Mouse (Mus musculus): Measurements from ENCODE around the gene Sowahd. TPM values are rescaled to one million over a fixed set of nuclear protein-coding genes. Genes with fewer than 3 reads are reported as not detected.

Sowahd gene
- polyA plus RNA-seq, 2 experiments, result 0.02 TPM; not detected in 1

- no peak overlapping the region for H3K27ac ChIP-seq
- H3K27me3 ChIP-seq (ENCODE audit: control insufficient read depth, insufficient read depth, low read length), result no peaks in the 10 kb centered on the region
- no peaks in the 10 kb centered on the region for H3K9me3 ChIP-seq (ENCODE audit: control insufficient read depth, low read length)
- TF ChIP-seq CTCF (IDR thresholded peaks at IDR 0.05; ENCODE audit: low read depth) (no peak), EP300 (IDR thresholded peaks at IDR 0.05; ENCODE audit: low read depth) (no peak)
- no peak overlapping the region for H3K9ac ChIP-seq (replicated peaks)
- no peak overlapping the region for H3K4me2 ChIP-seq (ENCODE audit: low read depth)
- DNase-seq (ENCODE audit: low read depth in 3 of 3, low spot score in 3 of 3) (no peak), ATAC-seq (ENCODE audit: insufficient read depth) (no peak)
- peaks cover 0 to 5% of the 10 kb centered on the region in 2 experiments; a peak in 1 of 4 replicates for H3K4me1 ChIP-seq (replicated peaks; ENCODE audit: control insufficient read depth in 2 of 2, insufficient read depth in 2 of 2, low read length in 1 of 2)
- WGBS (ENCODE audit: insufficient replicate concordance), result 40% methylated on average over 6 of the region's 6 CpGs
- no peak overlapping the region for H3K4me3 ChIP-seq (ENCODE audit: insufficient read depth in 1 of 2, low read depth in 2 of 2, low read length in 2 of 2)
- H3K36me3 ChIP-seq (replicated peaks; ENCODE audit: control insufficient read depth, insufficient read depth, low read depth), result peaks cover 17% of the 10 kb centered on the region
These were observed 32.5 kb downstream of the Sowahd start for GRCm38 (mm10) chrX:37081194-37081593.

- TF ChIP-seq CTCF (IDR thresholded peaks at IDR 0.05; ENCODE audit: low read depth) (no peak), EP300 (IDR thresholded peaks at IDR 0.05; ENCODE audit: low read depth) (no peak)
- Histone ChIP-seq H3K9me3 (ENCODE audit: control insufficient read depth, low read length) (no peaks in the 10 kb centered on the region), H3K4me2 (ENCODE audit: low read depth) (peak overlapping the region; percentile 75), H3K9ac (replicated peaks) (peak overlapping the region; percentile 83), H3K4me1 (replicated peaks; ENCODE audit: control insufficient read depth in 2 of 2, insufficient read depth in 2 of 2, low read length in 1 of 2) (peaks cover 0 to 7% of the 10 kb centered on the region in 2 experiments; a peak in 1 of 4 replicates), H3K36me3 (replicated peaks; ENCODE audit: control insufficient read depth, insufficient read depth, low read depth) (peaks cover 17% of the 10 kb centered on the region), H3K27ac (peak overlapping the region; percentile 81), H3K4me3 (ENCODE audit: insufficient read depth in 1 of 2, low read depth in 2 of 2, low read length in 2 of 2) (peak overlapping the region; percentile 71 to 99), H3K27me3 (ENCODE audit: control insufficient read depth, insufficient read depth, low read length) (no peaks in the 10 kb centered on the region)
- ATAC-seq (ENCODE audit: insufficient read depth) (peak; percentile 23; the same call in 1 of the 2 replicates), DNase-seq (ENCODE audit: low read depth in 3 of 3, low spot score in 3 of 3) (peak in 2 of 3 experiments; percentile 31 to 33)
- 10% methylated on average over 19 of the region's 19 CpGs for WGBS (ENCODE audit: insufficient replicate concordance)
These were observed 35.8 kb downstream of the Sowahd start for GRCm38 (mm10) chrX:37084318-37084926.

- H3K9ac ChIP-seq (replicated peaks), result peak within 1 kb of the TSS; percentile 83
- WGBS (ENCODE audit: insufficient replicate concordance), result 10% methylated on average over 38 of the region's 38 CpGs
- peak within 1 kb of the TSS; percentile 81 for H3K27ac ChIP-seq
- peaks cover 17% of the 10 kb centered on the region for H3K36me3 ChIP-seq (replicated peaks; ENCODE audit: control insufficient read depth, insufficient read depth, low read depth)
- H3K27me3 ChIP-seq (ENCODE audit: control insufficient read depth, insufficient read depth, low read length), result no peaks in the 10 kb centered on the region
- H3K9me3 ChIP-seq (ENCODE audit: control insufficient read depth, low read length), result no peaks in the 10 kb centered on the region
- DNase-seq (ENCODE audit: low read depth in 3 of 3, low spot score in 3 of 3), result peak; percentile 76 to 84 (median 78)
- peaks cover 0 to 7% of the 10 kb centered on the region in 2 experiments; a peak in 1 of 4 replicates for H3K4me1 ChIP-seq (replicated peaks; ENCODE audit: control insufficient read depth in 2 of 2, insufficient read depth in 2 of 2, low read length in 1 of 2)
- TF ChIP-seq CTCF (IDR thresholded peaks at IDR 0.05; ENCODE audit: low read depth) (peak; percentile 27; the same call in 1 of the 2 replicates), EP300 (IDR thresholded peaks at IDR 0.05; ENCODE audit: low read depth) (no peak)
- H3K4me3 ChIP-seq (ENCODE audit: insufficient read depth in 1 of 2, low read depth in 2 of 2, low read length in 2 of 2), result peak within 1 kb of the TSS; percentile 71 to 99
- peak; percentile 94 for ATAC-seq (ENCODE audit: insufficient read depth)
- H3K4me2 ChIP-seq (ENCODE audit: low read depth), result peak within 1 kb of the TSS; percentile 75
These were observed 36.4 kb downstream of the Sowahd start, which contains the start of gene Rpl39 for GRCm38 (mm10) chrX:37084927-37085660. Rpl39 (minus strand) TSS chrX:37085402.

DNA sequence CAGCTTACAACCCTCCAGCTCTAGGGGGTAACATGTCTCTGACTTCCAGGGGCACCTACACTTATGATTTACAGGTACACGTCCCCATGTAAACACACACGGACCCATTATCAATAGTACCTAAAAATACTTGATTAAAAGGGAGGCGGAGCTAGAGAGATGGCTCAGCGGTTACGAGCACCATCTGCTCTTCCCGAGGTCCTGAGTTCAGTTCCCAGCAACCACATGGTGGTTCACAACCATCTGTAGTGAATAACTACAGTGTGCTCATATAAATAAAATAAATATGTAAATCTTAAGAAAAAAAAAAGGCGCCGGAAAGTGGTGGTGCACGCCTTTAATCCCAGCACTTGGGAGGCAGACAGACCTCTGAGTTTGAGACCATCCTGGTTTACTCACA lies 37.0 kb downstream of the Sowahd start:
- Histone ChIP-seq H3K4me3 (ENCODE audit: insufficient read depth in 1 of 2, low read depth in 2 of 2, low read length in 2 of 2) (peak overlapping the region; percentile 71 to 83), H3K9me3 (ENCODE audit: control insufficient read depth, low read length) (no peaks in the 10 kb centered on the region), H3K9ac (replicated peaks) (peak overlapping the region; percentile 83), H3K27ac (peak overlapping the region; percentile 77), H3K4me2 (ENCODE audit: low read depth) (peak overlapping the region; percentile 75), H3K27me3 (ENCODE audit: control insufficient read depth, insufficient read depth, low read length) (no peaks in the 10 kb centered on the region), H3K4me1 (replicated peaks; ENCODE audit: control insufficient read depth in 2 of 2, insufficient read depth in 2 of 2, low read length in 1 of 2) (peaks cover 0 to 7% of the 10 kb centered on the region in 2 experiments; a peak in 1 of 4 replicates), H3K36me3 (replicated peaks; ENCODE audit: control insufficient read depth, insufficient read depth, low read depth) (peaks cover 17% of the 10 kb centered on the region)
- DNase-seq (ENCODE audit: low read depth in 3 of 3, low spot score in 3 of 3), result peak in 1 of 3 experiments; percentile 27
- peak; percentile 70 for ATAC-seq (ENCODE audit: insufficient read depth)
- TF ChIP-seq EP300 (IDR thresholded peaks at IDR 0.05; ENCODE audit: low read depth) (no peak), CTCF (IDR thresholded peaks at IDR 0.05; ENCODE audit: low read depth) (no peak)
- 16% methylated on average over 9 of the region's 9 CpGs for WGBS (ENCODE audit: insufficient replicate concordance)

DNA sequence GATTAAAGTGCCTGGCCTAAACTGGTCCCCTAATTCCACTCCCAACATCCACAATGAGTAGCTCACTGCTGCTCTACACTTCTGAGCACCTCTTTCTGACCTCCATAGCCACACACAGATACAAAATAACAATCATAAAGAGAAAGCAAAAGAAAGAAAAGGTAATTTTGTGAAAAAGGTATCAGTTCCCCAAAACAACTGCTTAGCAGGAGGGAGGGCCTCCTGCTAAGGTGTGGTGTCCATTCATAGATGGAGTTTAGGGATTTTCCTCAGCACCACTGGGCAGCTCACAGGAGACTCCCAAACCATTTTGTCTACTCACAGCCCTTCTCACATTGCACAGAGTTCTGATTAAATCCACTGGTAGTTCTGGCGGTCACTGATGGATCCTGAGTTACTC lies 40.1 kb downstream of the Sowahd start:
- 65% methylated on average over 1 of the region's 1 CpGs for WGBS (ENCODE audit: insufficient replicate concordance)
- Histone ChIP-seq H3K4me2 (ENCODE audit: low read depth) (no peak overlapping the region), H3K4me3 (ENCODE audit: insufficient read depth in 1 of 2, low read depth in 2 of 2, low read length in 2 of 2) (no peak overlapping the region), H3K27me3 (ENCODE audit: control insufficient read depth, insufficient read depth, low read length) (no peaks in the 10 kb centered on the region), H3K4me1 (replicated peaks; ENCODE audit: control insufficient read depth in 2 of 2, insufficient read depth in 2 of 2, low read length in 1 of 2) (peaks cover 0 to 6% of the 10 kb centered on the region in 2 experiments; a peak in 1 of 4 replicates), H3K36me3 (replicated peaks; ENCODE audit: control insufficient read depth, insufficient read depth, low read depth) (no peaks in the 10 kb centered on the region; the same call in 1 of the 2 replicates), H3K9ac (replicated peaks) (no peak overlapping the region), H3K9me3 (ENCODE audit: control insufficient read depth, low read length) (no peaks in the 10 kb centered on the region), H3K27ac (no peak overlapping the region)
- TF ChIP-seq CTCF (IDR thresholded peaks at IDR 0.05; ENCODE audit: low read depth), result no peak
- TF ChIP-seq EP300 (IDR thresholded peaks at IDR 0.05; ENCODE audit: low read depth), result no peak
- no peak for ATAC-seq (ENCODE audit: insufficient read depth)
- DNase-seq (ENCODE audit: low read depth in 3 of 3, low spot score in 3 of 3), result no peak
